Mouse (Mus musculus): ENCODE data around the gene Med17. TPM values are rescaled to one million over a fixed set of nuclear protein-coding genes. Genes with fewer than 3 reads are reported as not detected.

Gene Med17
- polyA plus RNA-seq, 1 experiment from 2014 or later, result 41.2 TPM

DNA sequence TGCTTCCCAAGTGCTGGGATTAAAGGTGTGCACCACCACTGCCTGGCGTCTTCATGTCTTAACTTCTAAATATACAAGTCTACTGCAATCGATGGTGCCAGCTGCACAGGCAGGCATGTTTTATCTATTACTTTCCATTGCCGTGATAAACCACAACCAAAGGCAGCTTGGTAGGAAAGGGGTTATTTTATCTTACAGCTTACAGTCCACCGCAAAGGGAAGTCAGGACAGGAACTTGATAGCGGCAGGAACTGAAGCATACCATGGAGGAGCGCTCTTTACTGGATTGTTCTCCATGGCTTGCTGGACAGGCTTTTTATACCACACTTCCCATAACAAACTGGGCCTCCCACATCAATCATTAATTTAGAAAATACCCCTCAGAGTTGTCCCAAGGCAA lies 9.5 kb upstream of the Med17 start:
- DNase-seq (ENCODE audit: low spot score), result no peak

DNA sequence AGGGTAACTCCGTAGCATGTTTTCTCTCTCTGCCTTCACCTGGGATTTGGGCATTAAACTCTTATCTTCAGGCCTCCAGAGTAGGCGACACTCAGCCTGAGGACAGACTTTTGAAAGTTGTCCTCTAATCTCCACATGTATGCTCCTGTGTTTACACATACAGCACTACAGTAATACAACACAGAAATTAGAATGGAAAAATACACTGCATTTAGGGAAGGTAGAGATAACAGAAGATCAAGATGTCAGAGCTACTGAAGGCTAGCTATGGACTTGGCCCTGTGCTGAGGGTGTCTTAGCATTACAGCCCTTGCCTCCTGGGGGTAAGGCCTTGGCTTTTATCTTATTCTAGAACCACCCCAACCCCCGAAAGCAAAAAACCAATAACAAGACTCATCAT lies 8.7 kb upstream of the Med17 start:
- no peak for DNase-seq (ENCODE audit: low spot score)

DNA sequence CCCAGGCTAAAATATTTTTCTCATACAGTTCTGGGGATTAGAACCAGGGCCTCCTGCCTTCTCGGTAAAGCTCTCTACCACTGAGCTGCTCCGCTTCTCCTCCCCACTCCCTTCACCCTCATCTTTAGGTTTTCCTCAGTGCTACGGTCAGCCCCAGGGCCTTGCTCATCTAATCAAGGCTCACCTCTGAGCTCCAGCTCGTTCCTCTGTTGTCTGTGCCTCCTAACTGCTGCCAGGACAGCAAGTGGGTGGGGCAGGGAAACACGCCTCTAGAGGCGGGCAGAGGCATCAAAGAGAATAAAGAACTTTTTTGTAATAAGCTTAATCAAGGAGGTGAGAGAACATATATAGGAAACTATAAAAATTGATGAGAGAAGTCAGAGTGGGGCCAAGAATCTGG lies 8.1 kb upstream of the Med17 start:
- DNase-seq (ENCODE audit: low spot score), result no peak

DNA sequence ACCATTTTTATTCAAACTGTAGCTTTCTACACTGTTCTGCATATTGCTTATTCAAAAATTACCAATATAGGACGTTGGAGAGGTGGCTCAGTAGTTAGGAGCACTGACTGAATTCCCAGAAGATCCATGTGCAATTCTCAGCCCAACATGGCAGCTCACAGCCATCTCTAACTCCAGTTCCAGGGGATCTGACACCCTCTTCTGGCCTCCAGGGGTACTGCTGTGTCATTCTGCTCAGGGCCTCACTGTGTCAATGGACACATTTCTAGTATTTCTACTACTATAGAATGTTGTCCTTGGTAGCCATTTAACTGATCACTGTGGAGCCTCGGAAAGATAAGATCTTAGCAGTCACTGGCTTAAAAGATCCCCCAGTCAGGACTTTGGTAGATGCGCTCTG lies 5.7 kb upstream of the Med17 start:
- DNase-seq (ENCODE audit: low spot score), result peak; percentile 21

DNA sequence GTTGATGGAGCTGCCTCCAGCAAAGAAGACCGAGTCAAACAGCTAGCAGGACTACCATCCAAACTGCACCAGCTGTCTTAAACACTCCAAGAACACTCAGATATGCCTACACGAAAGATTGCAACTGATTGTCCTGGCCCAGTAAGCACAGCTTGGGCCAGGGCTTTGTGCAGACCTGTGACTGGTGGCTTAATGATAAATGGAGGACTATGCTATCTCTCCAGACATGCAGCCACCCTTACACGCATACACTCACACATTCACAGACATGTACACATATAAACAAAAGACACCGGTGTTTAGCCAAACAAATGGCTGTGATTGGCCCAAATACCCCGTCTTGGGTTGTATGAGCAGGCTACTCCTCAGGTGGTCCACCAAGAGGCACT lies 754 bp upstream of the Med17 start:
- no peak for DNase-seq (ENCODE audit: low spot score)

DNA sequence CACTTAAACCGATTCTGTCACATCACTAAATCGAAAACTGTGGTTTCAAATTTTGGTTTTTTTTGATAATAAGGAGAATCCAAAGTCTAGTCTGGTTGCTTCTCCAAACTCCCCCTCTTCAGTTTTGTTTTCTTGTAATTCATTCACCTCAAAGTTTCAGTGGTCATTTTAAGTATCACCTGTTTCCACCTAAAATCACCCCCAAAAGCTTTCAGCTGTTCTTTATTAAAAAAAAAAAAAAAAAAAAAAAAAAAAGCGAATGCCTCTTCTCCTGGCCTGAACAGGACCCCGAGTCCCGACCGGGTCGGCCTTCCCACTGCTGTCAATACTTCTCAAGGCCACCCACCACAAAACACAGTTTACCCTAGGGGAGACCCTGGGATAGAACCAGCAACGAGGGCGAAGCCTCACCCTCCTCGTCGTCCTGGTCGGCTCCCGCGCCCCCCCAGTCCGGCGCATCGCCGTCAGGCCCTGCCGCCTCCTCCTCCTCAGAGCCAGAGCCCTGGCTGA lies 537 bp downstream of the Med17 start:
- no peak for DNase-seq (ENCODE audit: low spot score)

DNA sequence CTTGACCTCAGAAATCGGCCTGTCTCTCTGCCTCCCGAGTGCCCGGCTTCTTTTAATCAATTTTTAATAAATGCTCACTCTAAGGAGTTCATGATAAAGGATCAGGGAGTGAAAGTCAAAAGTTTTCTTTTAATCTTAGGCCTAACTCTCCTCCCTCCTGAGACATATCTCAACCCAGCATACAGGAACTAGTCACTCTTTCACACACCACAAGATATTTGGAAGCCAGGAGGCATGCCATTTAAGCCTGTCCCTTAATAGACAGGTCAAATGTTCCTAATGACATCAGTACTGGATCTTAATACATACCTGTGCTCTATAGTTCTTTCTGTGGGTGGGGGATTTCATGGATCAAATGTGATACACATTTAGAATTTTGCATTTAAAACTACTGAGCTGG lies 1.4 kb downstream of the Med17 start:
- no peak for DNase-seq (ENCODE audit: low spot score)

DNA sequence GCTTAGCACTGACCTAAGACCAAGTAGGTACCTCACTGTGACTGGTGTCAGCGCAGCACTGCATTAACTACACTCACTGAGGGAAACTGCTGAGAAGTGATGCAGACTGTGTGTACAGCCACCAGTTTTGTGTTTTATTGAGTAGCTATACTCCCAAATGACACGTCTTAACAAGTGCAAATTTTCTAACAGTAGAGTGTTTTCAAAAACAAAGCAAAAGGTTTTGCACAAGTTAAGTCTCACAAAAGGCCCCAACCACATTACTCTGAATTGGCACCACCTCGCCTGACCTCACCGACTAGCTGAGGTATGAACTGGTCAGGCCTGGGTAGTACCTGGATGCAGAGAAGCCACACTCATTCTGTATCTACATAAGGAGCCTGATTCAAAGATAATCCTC lies 2.9 kb downstream of the Med17 start:
- DNase-seq (ENCODE audit: low spot score), result no peak

DNA sequence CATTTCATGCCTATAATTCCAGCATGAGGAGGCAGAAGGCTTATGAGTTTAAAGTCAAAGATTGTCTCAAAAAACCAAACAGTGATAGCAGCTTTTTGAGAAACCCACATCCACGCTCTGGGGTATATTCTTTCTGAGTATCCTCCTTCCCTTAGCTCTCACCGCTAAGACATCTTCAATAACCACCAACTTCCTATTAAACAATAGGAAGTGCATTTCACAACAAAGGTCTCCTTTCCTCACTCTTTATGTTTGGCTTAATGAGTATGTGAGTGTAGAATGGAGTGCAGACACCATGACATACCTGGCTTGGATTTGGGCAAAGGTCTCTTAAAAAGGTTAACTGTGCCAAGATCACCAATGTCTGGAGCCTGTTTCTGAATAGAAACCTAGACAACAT lies 5.8 kb downstream of the Med17 start:
- DNase-seq (ENCODE audit: low spot score), result no peak

DNA sequence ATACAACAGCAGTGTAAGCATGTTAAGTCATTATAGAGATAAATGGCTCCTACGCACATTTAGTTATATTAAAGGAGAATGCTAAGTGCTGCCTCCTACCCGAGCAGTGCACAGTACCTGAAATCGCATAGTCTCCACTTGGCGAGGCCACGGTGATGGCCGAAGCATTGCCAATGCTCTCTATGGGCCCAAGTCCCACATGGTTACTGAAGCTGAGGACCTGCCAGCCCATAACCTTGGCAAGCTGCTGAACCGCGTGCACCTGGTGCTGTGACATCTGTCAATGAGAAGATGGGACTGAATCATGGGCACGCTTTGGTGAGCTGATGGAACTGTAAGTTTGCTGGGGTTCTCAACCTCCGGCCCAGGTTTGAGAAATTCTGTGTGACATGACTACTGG lies 16.2 kb downstream of the Med17 start:
- no peak for DNase-seq (ENCODE audit: low spot score)

DNA sequence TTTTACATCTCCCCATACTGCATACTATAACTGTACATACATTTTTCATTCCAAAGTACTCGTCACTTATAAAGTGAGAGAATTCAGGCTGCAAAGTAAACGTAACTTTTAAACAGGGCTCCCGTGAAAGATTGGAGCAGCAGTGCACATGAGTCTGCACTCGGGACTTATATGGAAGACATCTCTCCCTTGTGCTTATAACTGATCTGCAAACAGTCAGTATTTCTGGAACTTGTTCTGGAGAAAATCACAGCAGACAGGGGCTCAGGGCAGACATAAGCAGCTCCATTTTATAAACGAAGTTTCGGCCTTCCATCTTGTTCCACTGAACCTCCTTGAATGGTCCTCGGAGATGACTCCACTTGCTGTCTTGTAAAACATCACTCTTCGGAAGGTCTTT lies 17.8 kb downstream of the Med17 start:
- no peak for DNase-seq (ENCODE audit: low spot score)

DNA sequence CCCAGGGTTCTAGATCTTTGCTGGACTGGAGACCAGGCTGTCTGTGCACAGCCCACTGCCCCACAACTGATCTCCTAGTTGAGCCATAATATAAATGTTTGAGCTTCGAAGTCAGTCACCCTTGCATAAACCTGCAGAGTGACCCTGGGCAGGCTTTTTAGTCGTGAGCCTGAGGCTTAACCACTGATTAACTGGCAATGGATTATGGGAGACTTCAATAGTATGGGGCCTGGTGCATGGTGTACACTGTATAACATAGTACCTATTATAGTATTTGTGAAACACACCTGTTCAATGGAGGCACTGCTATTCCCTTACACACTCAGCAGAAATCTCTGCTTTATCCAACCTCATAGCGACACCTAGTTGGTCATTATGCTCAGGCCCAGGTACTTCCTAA lies 23.5 kb downstream of the Med17 start:
- DNase-seq (ENCODE audit: low spot score), result no peak

DNA sequence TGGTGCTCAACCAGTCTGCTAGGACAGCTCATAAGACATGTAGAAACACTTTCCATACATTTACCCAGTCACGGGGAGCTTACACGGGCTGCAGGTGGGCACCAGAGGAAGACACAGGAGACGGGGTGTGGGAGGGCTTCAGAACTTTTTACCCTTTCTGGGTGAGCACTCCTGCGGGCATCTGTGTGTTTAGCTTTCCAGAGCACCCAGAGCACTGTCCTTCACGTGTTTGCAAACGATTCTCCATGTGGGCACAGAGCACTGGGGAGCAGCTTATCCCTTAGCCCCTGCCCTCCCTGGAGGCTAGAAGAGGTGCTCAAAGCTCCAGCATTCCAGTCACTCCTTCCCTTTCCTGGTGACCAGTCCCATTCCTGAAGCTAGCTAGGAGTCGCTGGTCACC lies 25.2 kb downstream of the Med17 start:
- no peak for DNase-seq (ENCODE audit: low spot score)

DNA sequence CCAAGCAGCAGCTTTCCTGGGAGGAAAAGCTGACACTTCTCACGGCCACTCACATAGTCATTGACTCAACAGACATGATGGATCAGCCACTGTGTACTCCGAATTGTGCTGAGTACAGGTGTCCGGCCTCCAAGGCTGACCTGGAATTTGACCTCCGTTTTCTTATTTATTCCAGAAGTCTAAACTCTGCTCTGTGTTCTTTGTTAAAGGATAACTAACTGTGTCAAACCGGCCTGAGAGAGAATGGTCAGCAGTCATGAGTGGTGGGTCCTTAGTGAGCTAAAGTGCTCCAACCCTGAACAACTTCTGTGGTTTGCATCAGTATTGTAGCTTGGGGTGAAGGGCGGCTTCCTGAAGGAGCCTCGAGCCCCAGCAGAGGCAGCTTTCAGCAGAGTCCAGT lies 27.5 kb downstream of the Med17 start:
- DNase-seq (ENCODE audit: low spot score), result no peak

DNA sequence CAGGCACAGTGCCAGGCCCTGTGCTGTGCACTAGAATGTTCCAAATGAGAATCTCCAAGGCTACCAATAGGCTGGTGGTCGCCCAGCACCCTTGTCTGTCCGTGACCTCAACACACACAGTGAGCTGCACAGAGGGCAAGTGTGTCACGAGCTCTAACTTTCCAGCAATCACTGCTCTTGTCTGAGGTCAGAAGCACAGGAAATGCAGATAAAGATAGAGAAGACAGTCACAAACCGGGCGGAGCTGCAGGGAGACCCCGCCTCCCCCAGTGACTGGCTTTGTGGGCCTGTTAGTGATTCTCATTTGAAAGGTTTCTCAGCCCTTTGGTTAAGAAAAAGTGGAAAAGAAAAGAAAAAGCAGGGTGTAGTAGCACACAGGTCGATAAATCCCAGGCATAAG lies 29.4 kb downstream of the Med17 start:
- DNase-seq (ENCODE audit: low spot score), result no peak

DNA sequence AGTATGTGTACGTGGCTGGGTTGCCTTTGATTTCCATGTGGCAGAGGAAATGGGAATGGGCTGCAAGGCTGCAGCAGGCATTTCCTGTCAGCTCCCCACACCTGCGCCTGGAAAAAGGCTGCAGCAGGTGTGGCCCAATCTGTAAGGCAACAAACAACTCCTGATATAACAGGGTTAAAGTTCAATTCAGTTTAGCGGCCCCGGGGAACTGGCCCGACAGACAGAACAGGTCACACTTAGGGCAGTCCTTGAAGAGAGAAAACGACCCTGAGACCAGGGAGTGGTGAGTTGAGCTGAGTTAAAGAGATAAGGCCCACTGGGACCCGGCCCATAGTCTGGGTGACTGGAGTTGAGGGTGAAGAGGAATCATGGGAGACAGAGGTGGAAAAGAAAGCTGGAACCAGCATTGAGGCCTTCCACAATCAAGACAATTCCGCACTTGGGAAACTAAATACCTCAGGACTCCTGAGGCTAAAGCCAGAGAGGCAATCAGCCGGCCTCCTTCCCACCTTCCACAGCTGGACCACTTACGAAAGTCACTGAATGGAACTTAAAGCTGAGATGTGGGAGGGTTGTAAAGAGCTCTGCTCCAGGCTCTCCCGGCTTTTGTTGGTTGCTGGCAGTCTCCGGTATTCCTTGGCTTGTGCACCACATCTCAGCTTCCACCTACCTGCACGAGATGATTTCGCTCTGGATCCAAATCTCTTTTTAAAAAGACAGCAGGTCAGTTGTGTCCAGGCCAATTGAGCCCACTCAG lies 34.2 kb downstream of the Med17 start:
- DNase-seq (ENCODE audit: low spot score), result no peak

DNA sequence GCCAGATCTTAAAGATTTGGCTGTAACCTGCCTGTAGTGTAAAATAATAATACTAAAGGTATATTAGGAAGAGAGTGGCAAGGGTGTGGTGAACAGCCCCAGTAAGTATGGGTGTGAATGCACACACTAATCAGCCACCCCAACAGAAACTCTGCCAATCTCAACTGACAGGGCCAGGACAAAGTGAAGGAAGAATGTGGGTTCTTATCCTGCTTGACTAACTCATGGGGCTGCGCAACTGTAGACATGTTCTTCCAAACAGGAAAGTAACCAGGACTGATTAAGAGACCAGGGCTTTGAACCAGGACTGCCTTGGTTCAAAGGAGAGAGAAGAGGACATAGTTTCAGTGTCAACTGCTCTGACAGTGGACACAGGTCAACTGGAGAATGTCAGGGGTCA lies 37.6 kb downstream of the Med17 start:
- DNase-seq (ENCODE audit: low spot score), result no peak

DNA sequence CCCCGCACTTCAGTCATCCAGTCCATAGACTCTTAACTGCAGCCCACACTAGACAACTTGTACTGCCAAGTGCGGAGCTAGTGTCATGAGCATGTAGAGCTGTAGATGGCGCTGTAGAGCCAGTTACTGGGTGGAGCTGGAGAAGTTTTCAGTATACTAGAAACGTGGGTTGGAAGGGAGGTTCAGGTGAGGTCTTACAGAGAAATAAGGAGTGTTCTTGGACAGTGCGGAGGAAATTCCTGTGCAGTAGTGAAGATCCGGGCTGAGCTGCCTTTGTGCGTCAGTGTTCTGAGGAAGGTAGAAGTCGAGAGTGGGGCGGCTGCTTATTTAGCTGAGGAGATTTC lies 38.2 kb downstream of the Med17 start:
- peak; percentile 53 for DNase-seq (ENCODE audit: low spot score)

DNA sequence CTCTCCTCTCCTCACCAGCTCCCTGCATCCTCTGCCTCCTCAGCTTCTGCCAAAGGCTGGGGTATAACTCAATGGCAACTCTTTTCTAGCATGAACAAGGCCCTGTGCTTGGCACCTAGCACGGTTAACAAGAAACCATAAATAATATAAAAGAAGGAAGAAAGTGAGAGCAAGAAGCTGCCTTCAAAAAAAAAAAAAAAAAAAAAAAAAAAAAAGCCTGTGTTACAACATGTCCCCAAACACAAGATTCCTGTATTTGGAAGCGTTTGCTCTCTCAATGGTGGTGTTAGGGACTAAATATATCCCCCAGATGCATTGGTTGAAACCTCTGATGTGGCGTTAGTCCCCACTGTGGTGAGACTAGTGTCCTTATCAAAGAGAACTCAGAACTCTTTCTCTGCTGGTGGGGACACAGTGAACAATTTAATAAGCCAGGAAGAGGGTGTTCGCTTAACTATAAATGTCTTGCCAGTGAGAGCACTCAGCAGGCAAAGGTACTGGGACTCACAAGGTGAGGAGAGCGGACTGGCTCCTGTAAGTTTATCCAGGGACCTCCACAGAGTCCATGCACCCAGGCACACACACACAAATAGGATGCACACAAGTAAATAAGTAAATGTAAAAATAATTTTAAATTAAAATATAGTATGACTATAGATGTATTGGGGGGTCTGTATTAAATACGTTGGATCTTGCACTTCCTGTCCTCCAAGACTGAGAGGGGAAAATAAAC lies 38.7 kb downstream of the Med17 start:
- DNase-seq (ENCODE audit: low spot score), result no peak

DNA sequence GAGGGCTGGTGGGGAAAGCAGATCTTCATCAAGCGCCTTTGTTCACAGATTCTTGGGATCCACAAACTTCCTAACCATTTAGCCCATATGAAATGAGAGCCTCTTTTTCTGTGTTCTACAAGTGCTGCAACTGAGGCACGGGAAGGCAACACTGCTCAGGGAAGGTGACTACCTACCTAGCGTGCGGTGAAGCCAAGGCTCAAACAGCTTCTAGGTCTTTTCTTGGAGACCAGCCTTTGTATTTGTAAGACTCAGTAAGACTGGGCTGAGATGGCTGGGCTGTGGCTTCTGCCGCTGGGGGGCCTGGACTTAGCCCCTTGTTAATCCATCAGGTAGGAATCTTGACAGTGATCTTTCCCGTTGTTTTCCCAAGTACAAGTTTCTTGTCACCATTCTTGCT lies 39.7 kb downstream of the Med17 start:
- DNase-seq (ENCODE audit: low spot score), result no peak

DNA sequence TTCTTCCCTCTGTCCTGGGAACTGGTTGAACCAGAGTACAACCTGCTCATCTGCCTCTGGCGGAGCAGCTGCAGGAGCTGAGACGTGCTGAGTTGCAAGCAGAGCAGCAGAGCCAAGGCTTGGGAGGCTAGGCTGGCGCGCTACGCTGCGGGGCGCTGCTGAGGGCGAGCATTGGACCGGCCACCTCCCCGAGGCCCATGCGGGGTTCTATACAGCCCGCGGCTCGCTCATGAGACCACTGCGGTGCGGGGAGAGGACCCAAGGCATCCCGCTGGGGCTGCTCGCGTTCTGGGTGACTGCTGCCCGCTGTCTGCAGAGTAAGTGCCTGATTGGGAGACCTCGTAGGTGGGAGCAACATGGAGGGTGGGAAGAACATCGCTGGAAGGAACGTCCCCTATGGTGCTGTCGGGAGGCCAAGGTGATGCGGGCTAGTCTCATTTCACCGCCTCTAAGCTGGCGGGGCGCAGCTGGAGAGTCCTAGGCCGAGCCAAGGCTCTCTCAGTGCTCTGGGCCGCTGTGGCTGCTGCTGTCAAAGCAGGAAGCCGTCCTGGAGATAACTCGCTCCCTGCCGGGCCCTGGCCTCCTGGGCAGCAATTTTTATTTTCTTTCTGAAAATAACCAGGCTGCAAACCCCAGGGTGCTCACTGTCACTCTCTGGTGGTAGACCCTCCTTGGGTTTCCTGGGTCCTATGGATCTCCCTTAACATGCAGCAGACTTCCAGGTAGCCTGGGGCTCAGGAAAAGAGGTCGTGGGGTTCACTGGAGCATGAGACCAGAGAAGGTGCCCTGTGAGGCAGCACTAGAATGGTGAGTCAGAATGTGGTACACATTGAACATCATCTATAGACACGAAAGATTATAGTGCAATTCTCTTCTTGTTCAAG lies 40.4 kb downstream of the Med17 start, which contains the start of gene Vstm5:
TSS of gene Vstm5 (plus strand) at position 4 of the 884 bp plus-strand sequence.
- DNase-seq (ENCODE audit: low spot score), result no peak
